Mouse (Mus musculus) right cerebral cortex, postnatal 4 days (tissue): ENCODE data around the gene Ubxn6.
A peak's percentile ranks its signal among the peaks of the same experiment; 100 is the strongest.

Source experiments
- DNase-seq: peaks from one replicate; pipeline ENCODE4 v3.0.0-alpha.2; 2022

Gene Ubxn6

GRCm38 (mm10) chr17:56051369-56051768 is 23.5 kb downstream of the Ubxn6 start:
- DNase-seq = no peak

DNA sequence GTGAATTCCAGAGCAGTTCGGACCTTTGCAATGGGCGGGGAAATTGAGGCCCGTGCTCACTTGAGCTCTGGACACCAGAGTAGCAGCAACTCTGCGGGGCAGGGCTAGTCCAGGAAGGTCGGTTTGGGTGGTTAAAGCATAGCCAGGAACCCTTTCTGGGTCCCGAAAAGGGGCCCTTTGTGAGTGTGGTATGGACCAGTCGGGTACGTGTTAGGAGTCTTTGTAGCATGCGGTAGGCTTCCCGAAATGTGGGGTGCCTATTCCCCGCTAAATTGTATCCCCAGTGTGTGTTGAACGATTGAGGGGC is 34.0 kb downstream of the Ubxn6 start:
- DNase-seq = no peak

DNA sequence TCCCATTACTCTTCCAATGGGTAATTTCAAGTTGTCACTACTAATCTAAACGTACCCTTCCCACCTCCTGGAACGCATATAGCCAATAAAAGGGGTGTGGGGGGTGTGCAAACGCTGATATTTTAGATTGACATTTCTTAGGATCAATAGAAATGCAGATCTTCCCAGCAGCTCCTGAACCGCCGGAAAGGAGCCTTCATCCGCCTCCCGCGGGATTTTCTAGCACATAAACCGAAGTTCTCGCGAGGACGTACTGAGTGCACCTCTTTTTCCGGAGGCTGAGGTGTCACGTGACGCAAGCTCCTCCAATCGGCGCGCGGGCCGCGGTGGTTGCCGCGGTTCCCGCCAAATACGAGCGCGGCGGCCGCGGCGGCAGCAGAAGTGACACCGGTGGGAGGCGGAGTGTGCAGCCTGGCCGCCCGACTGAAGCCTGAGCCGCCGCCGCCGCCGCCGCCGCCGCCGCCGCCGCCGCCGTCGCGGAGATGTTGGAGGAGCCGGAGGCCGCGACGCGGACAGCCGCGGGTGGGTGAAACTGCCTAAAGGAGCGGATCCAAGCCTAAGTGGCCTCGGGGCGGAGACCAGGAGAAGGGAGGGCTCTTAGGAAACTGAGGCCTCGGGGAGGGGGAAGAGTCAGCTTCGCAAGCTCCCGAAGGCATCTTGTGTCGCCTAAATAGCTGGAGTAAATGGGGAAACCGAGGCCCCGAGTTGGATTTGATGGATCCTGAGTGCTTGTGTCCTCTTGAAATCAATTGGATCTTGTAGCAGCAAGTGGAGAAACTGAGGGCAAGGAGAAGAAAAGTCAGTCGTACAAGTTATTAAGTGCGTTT is 34.6 kb downstream of the Ubxn6 start, which contains the start of gene Chaf1a:
Gene Chaf1a, plus strand, starts transcription at position 410 of the 827 bp plus-strand sequence.
- peak; percentile 96 for DNase-seq

DNA sequence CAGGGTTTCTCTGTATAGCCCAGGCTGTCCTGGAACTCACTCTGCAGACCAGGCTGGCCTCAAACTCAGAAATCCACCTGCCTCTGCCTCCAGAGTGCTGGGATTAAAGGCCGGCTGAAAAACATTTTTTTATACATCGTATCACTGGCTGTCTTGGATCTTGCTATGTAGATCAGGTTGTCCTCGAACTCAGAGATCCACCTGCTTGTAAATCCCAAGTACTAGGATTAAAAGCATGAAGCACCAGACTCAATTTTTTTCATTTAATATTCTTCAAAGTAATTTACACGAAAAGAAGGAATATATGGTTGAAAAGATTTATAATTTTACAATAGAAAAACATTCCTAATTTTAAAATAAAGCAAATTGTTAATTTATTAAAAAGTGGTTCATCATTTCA is 35.5 kb downstream of the Ubxn6 start:
- no peak for DNase-seq

GRCm38 (mm10) chr17:56038583-56039261 is 36.1 kb downstream of the Ubxn6 start:
- DNase-seq = no peak

- DNase-seq = no peak
Measured at GRCm38 (mm10) chr17:56036901-56037287, 37.9 kb downstream of the Ubxn6 start.

GRCm38 (mm10) chr17:56036176-56036900 is 38.5 kb downstream of the Ubxn6 start, which contains the start of gene Sh3gl1:
Gene Sh3gl1, minus strand, starts transcription at chr17:56036635.
- DNase-seq = peak; percentile 99

GRCm38 (mm10) chr17:56035216-56035615 is 39.6 kb downstream of the Ubxn6 start:
- DNase-seq = no peak

DNA sequence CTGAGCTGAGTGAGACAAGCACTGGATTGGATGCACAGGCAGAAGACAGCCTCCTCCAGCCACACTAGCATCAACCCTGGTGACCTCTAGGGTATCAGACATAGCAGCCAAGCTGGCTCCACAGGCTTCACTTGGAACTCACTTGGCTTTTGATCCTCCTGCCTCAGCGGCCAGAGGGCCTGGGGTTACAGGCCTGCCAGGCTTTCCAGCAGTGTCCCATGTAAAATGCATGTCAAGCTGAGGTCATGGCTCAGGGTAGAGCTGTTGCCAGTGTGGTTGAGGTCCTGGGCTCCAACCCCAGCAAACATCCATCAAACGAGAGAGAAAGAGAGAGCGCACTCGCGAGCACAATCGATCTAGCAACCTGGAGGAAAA is 40.1 kb downstream of the Ubxn6 start:
- DNase-seq = no peak

DNA sequence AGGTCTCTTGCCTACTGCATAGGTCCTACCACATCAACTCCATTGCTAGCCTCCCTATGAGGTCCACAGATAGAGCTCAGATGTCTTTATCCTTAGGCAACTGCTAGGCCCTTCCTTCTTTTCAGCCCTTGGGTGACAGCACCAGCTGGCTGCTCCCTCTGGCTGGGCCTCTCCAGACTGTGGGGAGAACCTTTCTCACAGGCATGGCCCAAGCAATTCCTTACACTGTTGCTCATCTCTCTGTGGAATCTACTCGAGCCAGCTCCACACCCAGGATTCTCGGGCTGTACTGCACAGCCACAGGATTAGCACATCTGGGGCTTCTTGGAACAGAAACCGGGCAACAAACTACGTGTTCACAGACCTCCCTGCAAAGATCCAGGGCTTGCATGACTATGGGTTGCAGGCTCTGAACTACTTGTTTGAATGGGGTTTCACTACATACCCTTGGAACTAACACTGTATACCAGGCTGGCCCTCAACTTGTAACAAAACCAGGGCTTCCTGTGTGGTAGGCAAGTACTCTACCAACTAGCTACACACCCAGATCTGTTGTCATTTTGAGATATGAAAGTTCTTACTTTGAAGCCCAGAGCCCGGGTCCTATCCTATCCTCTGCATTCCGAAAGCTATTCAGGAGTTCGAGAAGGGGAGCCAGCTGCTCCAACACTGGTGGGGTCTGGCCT is 40.6 kb downstream of the Ubxn6 start:
- DNase-seq = no peak

- DNase-seq = no peak
Measured at GRCm38 (mm10) chr17:56032831-56033230, 42.0 kb downstream of the Ubxn6 start.

DNA sequence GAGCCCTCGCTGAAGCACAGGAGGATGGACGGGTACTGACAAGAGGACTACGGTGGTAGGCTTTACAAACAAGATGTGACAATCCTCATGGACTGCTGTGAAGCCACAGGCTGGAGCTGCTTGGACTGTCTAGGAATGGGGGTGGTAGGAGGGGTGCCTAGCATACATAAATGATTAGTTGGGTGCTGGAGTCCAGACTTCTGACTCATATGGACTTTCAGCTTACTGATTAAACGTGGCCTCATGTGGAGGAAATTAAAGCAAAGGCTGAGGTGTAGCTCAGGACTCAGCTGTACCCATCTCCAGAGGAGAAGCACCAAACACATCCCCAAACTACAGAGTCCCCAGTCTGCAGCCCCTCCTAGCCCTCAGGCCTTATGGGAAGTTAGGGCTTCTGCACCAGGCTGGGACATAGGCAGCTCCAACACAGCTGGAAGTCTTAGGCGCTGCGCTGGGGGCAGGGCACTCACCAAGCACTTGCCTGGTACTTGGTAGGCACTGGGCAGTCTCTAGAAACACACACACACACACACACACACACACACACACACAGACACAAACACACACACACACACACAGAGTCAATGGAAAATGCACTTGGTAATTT is 42.6 kb downstream of the Ubxn6 start:
- DNase-seq = no peak

DNA sequence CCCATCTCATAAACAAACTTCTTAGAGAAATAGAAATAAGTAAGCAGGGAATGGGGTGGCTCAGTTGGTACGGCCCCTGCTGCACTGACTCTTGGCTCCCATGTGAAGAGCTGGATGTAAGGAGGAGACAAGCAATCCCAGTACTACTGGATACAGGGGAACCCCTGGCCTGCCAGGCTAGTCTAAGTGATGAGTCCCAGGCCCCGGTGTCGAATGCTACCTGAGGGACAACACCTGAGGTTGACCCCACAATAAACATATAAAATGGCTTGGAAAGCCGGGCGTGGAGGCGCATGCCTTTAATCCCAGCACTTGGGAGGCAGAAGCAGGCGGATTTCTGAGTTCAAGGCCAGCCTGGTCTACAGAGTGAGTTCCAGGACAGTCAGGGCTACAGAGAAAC is 43.4 kb downstream of the Ubxn6 start:
- DNase-seq = no peak

- DNase-seq = no peak
Measured at GRCm38 (mm10) chr17:56030919-56031318, 43.9 kb downstream of the Ubxn6 start.

- no peak for DNase-seq
Measured at GRCm38 (mm10) chr17:56030238-56030870, 44.5 kb downstream of the Ubxn6 start.

- DNase-seq = no peak
Measured at GRCm38 (mm10) chr17:56027801-56028441, 46.9 kb downstream of the Ubxn6 start.

DNA sequence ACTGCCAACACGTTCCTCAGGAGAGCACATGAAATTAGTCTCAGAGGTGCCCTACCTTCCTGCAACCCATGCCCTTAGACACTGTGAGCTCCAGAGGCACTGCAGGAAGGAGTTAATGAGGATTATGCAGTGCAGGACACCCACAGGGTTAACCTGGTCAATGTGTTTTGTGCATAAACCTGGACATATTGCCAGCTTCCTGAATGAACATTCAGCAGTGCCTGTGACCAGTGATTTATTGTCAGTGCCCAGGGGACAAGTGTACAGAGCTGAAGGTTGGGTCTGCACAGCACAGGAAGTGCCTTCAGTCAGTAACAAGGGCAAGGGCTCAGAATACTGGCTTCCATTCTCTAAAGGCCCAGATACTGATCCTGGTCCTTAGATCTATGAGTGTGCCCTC is 47.9 kb downstream of the Ubxn6 start:
- no peak for DNase-seq

DNA sequence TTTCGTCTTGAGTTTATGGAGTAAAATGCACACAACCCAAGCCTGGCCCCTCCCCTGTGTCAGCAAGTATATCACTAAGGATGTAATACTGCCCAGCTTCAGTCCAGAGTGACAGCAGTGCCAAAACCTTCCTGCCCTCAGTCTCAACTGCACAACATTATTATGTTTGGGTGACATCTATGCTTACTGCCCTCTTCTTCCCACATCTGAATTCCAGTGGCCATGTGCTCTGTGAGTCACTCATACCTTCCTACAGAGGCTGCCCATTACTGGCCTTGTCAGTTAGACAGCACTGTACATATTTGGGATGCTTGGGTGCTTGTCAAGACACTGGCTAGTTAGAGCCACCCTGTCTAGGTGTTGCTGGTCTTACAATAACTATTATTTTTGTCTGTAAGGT is 48.5 kb downstream of the Ubxn6 start:
- no peak for DNase-seq

GRCm38 (mm10) chr17:56024931-56025330 is 49.9 kb downstream of the Ubxn6 start:
- DNase-seq = no peak

DNA sequence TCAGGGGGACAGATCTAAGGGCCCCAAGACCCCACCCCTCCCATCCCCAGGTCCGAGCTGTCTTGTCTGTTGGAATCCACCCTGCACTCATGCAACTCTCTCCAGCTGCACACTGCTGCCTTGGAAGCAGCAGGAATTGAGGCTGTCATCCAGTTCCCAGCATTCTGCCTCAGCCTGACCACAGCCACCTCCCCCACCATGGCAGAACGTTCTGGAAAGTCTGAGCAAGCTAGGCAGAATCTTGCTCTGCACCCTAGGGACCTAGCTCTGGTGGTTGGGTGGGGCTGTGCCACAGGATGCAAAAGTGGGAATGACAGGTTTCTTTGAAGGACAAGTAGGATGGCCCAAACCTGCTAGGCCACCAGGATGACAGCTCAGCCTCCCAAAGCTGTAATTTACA is 50.4 kb downstream of the Ubxn6 start:
- DNase-seq = no peak

GRCm38 (mm10) chr17:56023386-56023785 is 51.4 kb downstream of the Ubxn6 start:
- DNase-seq = no peak

DNA sequence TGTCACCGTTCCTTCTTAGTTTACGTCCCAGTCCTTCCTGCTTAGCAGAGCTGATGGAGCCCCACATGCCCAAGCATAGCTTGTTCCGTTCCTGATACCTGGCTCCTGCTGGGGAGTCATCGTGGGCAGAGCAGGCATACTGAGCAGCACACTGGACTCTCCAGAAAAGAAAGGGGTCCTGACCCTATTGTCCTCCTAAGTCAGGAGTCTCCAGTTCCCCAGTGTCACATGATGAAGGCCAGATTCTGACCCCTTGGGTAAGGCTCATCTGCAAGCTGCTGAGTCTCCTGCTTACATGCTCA is 51.9 kb downstream of the Ubxn6 start:
- DNase-seq = no peak
